Mouse (Mus musculus) heart, adult 2 months (tissue): ENCODE measurements around the gene Hic1. TPM values are rescaled to one million over a fixed set of nuclear protein-coding genes. Genes with fewer than 3 reads are reported as not detected.

Source experiments
- DNase-seq, 2 experiments: peaks; one replicate each; pipeline ENCODE4 v3.0.0; 2021
- H3K27ac ChIP-seq: fragments of 200-600 bp; 2 replicates; pipeline ENCODE4 v1.8.1; 2022
- H3K27me3 ChIP-seq: fragments of 200-500 bp; 2 replicates; pipeline ENCODE4 v1.6.1; 2012; ENCODE audit warnings: mild to moderate bottlenecking, low read length, inconsistent platforms, mixed read lengths; ENCODE audit not compliant: control insufficient read depth, insufficient read depth
- H3K36me3 ChIP-seq: fragments of 200-500 bp; 2 replicates; pipeline ENCODE4 v1.6.1; 2012; ENCODE audit warnings: low read length, inconsistent platforms; ENCODE audit not compliant: control insufficient read depth, insufficient read depth
- H3K4me1 ChIP-seq: fragments of 200-500 bp; 2 replicates; pipeline ENCODE4 v1.6.1; 2011; ENCODE audit warnings: low read length; ENCODE audit not compliant: control insufficient read depth, insufficient read depth
- H3K4me3 ChIP-seq: fragments of 200-600 bp; 2 replicates; pipeline ENCODE4 v1.8.1; 2022
- H3K79me2 ChIP-seq: fragments of 200-500 bp; replicated peaks from 2 replicates; pipeline ENCODE4 v1.6.1; 2012; ENCODE audit warnings: mild to moderate bottlenecking, inconsistent platforms, low read length, moderate library complexity, mixed read lengths; ENCODE audit not compliant: control insufficient read depth, insufficient read depth
- H3K9ac ChIP-seq: fragments of 200-500 bp; 2 replicates; pipeline ENCODE4 v1.6.1; 2012; ENCODE audit warnings: low read depth, mild to moderate bottlenecking, control low read depth, inconsistent platforms, low read length, mixed read lengths
- CTCF ChIP-seq: fragments of 200-600 bp; IDR thresholded peaks from 2 replicates; pipeline ENCODE4 v1.8.1; 2022; ENCODE audit warnings: antibody characterized with exemption, mild to moderate bottlenecking, moderate library complexity
- EP300 ChIP-seq: fragments of 200-500 bp; IDR thresholded peaks from 2 replicates; pipeline ENCODE4 v1.6.1; 2011; ENCODE audit warnings: low read depth, low read length, control low read depth; ENCODE audit not compliant: insufficient read depth
- POLR2A ChIP-seq: fragments of 200-500 bp; IDR thresholded peaks from 2 replicates; pipeline ENCODE4 v1.6.1; 2011; ENCODE audit warnings: mild to moderate bottlenecking, low read depth, low read length, control low read depth; ENCODE audit not compliant: insufficient read depth
- WGBS: fragments of 180-500 bp; shearing (Covaris S2); methylation state at CpG from one replicate; pipeline ENCODE4 v1.1.7; 2018; 5-methylcytosine and 5-hydroxymethylcytosine counted together
- intact Hi-C: fragments of 180-260 bp; cut with DNase I; formaldehyde crosslinking; loops from one replicate; pipeline ENCODE4 v1.15.1; 2025
- polyA plus RNA-seq: library from polyadenylated mRNA; depleted of rRNA; stranded (reverse); fragments of >200 nt; gene quantifications from 2 replicates; pipeline ENCODE4 v1.2.3, GENCODE M21; 2012
- total RNA-seq, 2 experiments: library from RNA; stranded (reverse); gene quantifications; 2 replicates each; pipeline ENCODE4 v1.2.3; 2021

The Hic1 gene
- total and polyA plus RNA-seq, 3 experiments, result 12.6 to 15.5 (median 13.6) TPM

DNA sequence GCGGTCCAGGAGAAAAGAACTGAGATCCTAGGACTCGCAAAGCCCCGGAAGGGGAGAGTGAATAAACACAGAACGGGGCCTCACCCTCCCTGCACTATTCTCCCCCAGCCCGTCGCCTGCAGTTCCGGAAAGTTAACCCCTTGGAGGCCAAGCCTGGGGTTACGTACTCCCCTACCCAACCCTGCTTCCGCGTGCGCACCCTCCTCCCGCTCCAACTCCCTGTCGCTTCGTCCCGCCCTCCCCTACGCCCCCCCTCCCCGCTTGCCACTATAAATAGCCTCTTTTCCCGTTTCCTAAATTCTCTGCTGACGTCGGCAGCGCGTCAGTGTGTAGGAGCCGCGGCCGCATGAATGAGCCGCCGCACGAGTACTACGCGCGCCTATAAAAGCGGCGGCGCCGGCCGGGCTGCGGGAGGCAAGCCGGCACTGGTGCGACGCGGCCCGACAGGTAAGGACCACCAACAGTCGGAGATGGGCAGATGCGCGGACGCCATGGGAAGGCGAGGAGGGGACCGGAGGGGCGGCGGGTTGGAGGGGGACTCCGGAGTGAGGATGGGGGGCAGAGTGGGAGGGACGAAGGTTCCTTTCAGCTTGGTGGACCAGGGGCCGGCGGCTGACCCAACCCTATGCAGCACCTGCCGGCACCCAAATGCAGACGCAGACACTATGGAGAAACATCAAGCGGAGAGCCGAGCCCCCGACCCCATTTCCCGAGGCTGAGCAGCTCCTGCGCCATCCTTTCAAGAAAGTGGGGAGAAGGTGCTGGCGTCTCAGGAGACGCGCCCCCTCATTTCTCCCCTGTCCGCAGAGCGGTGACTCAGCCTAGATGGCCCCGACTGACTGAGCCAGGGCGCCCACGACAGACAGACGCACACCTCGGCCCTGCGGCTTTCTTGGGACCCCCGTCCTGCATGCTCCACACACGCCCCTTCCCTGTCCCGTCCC is 3.1 kb upstream of the Hic1 start:
- Histone ChIP-seq H3K27me3 (no peaks in the 10 kb centered on the region), H3K9ac (peak overlapping the region; percentile 46), H3K79me2 (no peaks in the 10 kb centered on the region), H3K4me3 (peak overlapping the region; percentile 68), H3K27ac (no peak overlapping the region), H3K4me1 (peaks cover 7% of the 10 kb centered on the region; the same call in 1 of the 2 replicates), H3K36me3 (no peaks in the 10 kb centered on the region)
- DNase-seq, result peak in 1 of 2 experiments; percentile 35
- 1% methylated on average over 74 of the region's 75 CpGs for WGBS
- intact Hi-C loops, result no loop called here
- no peak for TF ChIP-seq EP300

DNA sequence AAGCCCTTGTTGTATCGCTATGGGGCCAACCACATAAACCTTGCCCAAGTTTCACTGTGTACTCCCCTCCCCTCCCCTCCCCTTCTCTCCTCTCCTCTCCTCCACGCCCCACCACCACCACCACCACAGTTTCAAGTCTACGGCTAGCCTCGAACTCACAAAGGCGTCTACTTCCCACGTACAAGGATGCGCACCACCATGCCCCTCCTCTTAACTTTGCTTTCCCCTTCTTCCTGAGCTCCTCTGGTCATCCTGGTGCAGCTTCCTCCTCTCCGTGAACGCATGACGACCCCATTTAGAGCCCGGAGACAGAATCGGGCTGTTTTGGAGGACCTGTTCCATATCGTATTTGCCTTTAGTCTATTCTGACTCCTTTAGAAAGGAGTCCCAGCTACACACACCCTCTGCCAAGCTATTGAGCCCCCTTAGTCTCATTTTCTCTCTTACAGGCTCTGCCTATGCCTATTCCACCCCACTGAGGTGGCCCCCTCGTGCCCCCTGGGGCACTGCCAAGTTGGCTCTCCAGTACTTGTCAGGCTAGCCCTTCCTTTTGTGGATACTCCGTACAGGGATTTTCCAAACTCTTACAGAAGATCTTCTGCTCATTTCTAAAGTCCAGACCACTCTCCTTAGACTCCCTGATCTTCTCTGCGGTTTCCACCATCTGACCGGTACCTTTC is 2.0 kb upstream of the Hic1 start:
- WGBS, result 23% methylated on average over 17 of the region's 17 CpGs
- H3K4me3 ChIP-seq, result no peak overlapping the region
- intact Hi-C loops, result no loop called here

DNA sequence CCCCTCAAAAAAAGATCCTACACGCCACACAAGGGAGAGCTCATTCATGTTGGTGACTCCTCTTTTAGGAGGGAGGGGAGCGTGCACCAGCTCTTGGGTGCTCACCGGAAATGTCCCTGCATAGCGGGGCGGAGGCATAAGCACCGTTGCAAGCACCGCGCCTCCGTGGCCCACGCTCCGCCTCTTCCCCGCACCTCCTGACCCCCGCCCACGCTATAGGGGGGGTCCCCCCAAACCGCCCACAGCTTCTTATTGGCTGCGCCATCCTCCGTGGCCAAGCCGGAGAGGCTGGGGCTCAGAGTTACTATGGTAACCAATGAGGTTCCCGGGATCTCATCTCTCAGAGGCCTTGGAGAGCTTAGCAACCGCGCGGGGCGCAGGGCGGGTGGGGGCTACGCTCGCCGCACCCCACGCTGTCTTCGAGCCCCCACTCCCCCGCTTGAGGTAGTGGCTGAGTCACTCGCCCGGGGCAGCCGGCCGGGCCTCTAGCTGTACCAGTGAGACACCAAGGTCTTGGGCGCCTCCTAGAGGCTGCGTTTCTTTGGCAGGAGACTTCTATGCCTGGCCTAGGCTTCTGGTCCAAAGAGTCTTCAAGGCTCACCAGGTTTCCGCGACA is 925 bp upstream of the Hic1 start:
- Histone ChIP-seq H3K27me3 (no peaks in the 10 kb centered on the region), H3K4me1 (peaks cover 12% of the 10 kb centered on the region)

More for the DNA sequence above, 2.0 kb upstream of the Hic1 start:
- TF ChIP-seq CTCF (no peak), POLR2A (no peak), EP300 (no peak)
- no peaks in the 10 kb centered on the region for H3K79me2 ChIP-seq
- no peak overlapping the region for H3K27ac ChIP-seq
- H3K36me3 ChIP-seq, result no peaks in the 10 kb centered on the region
- peaks cover 9% of the 10 kb centered on the region for H3K4me1 ChIP-seq
- no peak overlapping the region for H3K9ac ChIP-seq
- peak in 1 of 2 experiments; percentile 26 for DNase-seq
- H3K27me3 ChIP-seq, result no peaks in the 10 kb centered on the region

DNA sequence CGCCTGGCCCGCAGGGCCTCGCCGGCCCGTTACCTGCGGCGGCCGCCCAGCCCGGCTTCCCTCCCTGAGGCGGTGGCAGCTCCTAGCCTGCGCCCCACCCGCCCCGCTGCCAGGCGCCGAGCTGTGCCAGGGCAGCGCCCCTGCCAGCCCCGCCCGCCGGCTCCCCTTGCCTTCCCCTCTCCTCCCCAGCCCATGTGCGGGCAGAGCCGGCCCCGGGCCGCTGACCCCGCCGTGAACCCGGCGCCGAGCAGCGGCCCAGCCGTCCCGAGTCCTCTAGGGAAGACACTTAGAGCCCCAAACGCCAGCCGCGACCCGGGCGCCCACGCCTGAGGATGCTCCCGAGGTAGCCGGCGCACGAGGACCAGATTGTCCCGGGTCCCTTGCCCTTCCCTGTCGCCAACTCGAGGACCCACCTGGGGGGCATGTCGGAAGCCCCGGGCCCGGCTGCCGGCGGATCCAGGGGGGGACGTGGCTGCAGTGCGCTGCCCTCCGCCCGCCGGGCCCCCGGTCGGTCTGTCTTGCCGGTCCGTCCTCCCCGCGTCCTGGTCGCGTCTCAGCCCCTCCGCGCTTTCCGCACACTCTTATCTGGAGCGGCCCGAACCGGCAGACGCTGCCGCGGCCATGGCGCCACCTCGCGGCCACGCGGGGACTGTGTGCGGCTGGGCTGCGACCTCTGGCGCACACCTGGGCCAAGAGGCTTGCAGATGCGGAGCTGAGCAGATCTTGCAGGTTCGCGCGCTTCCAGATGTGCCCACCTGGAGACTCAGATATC is 543 bp downstream of the Hic1 start:
- intact Hi-C loops, result loop anchor here (2.0 to 10.0 kb wide), 2 partner anchors 30 to 334 kb away; partner anchors contain the start of gene Mnt
- WGBS, result 1% methylated on average over 81 of the region's 83 CpGs
- peak; percentile 89; the same call in 1 of the 2 replicates for TF ChIP-seq EP300
- TF ChIP-seq CTCF, result peak; percentile 93
- TF ChIP-seq POLR2A, result peak; percentile 81
- Histone ChIP-seq H3K4me3 (peak overlapping the region; percentile 65), H3K4me1 (peaks cover 13% of the 10 kb centered on the region), H3K27me3 (no peaks in the 10 kb centered on the region), H3K36me3 (peaks cover 7% of the 10 kb centered on the region), H3K27ac (peak overlapping the region; percentile 96), H3K9ac (peak overlapping the region; percentile 85), H3K79me2 (no peaks in the 10 kb centered on the region; the same call in 1 of the 2 replicates)
- DNase-seq, result peak; percentile 92 to 94

More for the DNA sequence above, 925 bp upstream of the Hic1 start:
- intact Hi-C loops, result loop anchor here (1.0 kb wide), 2 partner anchors 189 to 224 kb away; no protein-coding TSS in a partner anchor
- DNase-seq, result peak; percentile 93 to 96
- Histone ChIP-seq H3K27ac (peak overlapping the region; percentile 69), H3K36me3 (no peaks in the 10 kb centered on the region), H3K9ac (peak overlapping the region; percentile 27; the same call in 1 of the 2 replicates), H3K79me2 (no peaks in the 10 kb centered on the region), H3K4me3 (peak overlapping the region; percentile 49)
- TF ChIP-seq CTCF (peak; percentile 96), POLR2A (no peak; the same call in 1 of the 2 replicates), EP300 (0 out of 2 replicates have a peak, but pooled peaks have one; percentile 41)
- WGBS, result 0% methylated on average over 38 of the region's 38 CpGs
